Mouse (Mus musculus) 416B (cell line): ENCODE measurements around the gene Slc4a1.

Experiments
- DNase-seq: peaks from one replicate; pipeline ENCODE4 v3.0.0; 2011; ENCODE audit warnings: low read depth

Slc4a1 gene

GRCm38 (mm10) chr11:102375196-102376173, 9.5 kb upstream of the Slc4a1 start:
- DNase-seq, result no peak

- DNase-seq, result no peak
Measured at GRCm38 (mm10) chr11:102374108-102374725, 8.2 kb upstream of the Slc4a1 start.

GRCm38 (mm10) chr11:102373646-102374045, 7.6 kb upstream of the Slc4a1 start:
- no peak for DNase-seq

GRCm38 (mm10) chr11:102372936-102373335, 6.9 kb upstream of the Slc4a1 start:
- DNase-seq, result no peak

GRCm38 (mm10) chr11:102371926-102372685, 6.1 kb upstream of the Slc4a1 start:
- no peak for DNase-seq

- DNase-seq, result no peak
Measured at GRCm38 (mm10) chr11:102370285-102370684, 4.3 kb upstream of the Slc4a1 start.

GRCm38 (mm10) chr11:102369263-102369662, 3.3 kb upstream of the Slc4a1 start:
- DNase-seq, result no peak

- DNase-seq, result peak; percentile 17
Measured at GRCm38 (mm10) chr11:102368347-102368746, 2.3 kb upstream of the Slc4a1 start.

- DNase-seq, result no peak
Measured at GRCm38 (mm10) chr11:102367504-102368280, 1.7 kb upstream of the Slc4a1 start.

- DNase-seq, result no peak
Measured at GRCm38 (mm10) chr11:102365699-102366098, 304 bp downstream of the Slc4a1 start.

GRCm38 (mm10) chr11:102364570-102365371, 1.2 kb downstream of the Slc4a1 start:
- no peak for DNase-seq

GRCm38 (mm10) chr11:102363623-102364022, 2.4 kb downstream of the Slc4a1 start:
- DNase-seq, result no peak

- no peak for DNase-seq
Measured at GRCm38 (mm10) chr11:102361776-102362495, 4.1 kb downstream of the Slc4a1 start.

GRCm38 (mm10) chr11:102358365-102358764, 7.6 kb downstream of the Slc4a1 start:
- DNase-seq, result no peak

- DNase-seq, result no peak
Measured at GRCm38 (mm10) chr11:102356636-102357350, 9.2 kb downstream of the Slc4a1 start.

- no peak for DNase-seq
Measured at GRCm38 (mm10) chr11:102356190-102356589, 9.8 kb downstream of the Slc4a1 start.

GRCm38 (mm10) chr11:102355501-102355900, 10.5 kb downstream of the Slc4a1 start:
- no peak for DNase-seq

GRCm38 (mm10) chr11:102353021-102353431, 13.0 kb downstream of the Slc4a1 start:
- no peak for DNase-seq

- no peak for DNase-seq
Measured at GRCm38 (mm10) chr11:102352378-102352777, 13.6 kb downstream of the Slc4a1 start.
